Mouse (Mus musculus) megakaryocyte, embryonic 14.5 days (primary cell): ENCODE results near the gene Tspan2.

Source experiments
- FLI1 ChIP-seq: IDR thresholded peaks from 2 replicates; pipeline ENCODE4 v1.6.1; 2012; ENCODE audit warnings: low read length, inconsistent platforms, mixed read lengths
- GATA1 ChIP-seq: IDR thresholded peaks from 3 replicates; pipeline ENCODE4 v1.6.1; 2012; ENCODE audit warnings: mixed read lengths, low read length, inconsistent platforms, borderline replicate concordance

GRCm38 (mm10) chr3:102763713-102764400, 29.5 kb downstream of the Tspan2 start:
- TF ChIP-seq FLI1 = no peak
- no peak for TF ChIP-seq GATA1
